Mouse (Mus musculus): ENCODE data around the gene Mier1.

The Mier1 gene

GRCm38 (mm10) chr4:103171256-103171655, 57.1 kb downstream of the Mier1 start:
- DNase-seq: no peak

DNA sequence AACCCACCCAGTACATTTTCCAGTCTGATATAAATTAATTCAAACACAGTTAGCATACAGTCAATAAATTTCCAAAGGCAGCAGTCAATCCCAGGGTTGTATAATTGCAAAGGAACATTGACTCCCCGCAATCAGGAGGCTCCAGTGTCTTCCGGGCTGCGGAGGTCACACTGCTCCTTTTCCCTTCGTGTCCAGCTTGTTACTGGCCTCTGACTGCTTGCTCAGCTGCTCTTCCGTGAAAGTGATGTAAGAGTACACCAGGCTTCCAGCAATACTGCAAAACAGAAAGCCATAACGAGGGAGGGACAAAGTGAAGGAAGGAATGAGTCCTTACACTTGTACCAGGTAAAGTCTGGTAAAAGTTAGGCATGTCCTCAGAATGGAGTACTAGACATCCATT, 59.3 kb downstream of the Mier1 start:
- DNase-seq: no peak

DNA sequence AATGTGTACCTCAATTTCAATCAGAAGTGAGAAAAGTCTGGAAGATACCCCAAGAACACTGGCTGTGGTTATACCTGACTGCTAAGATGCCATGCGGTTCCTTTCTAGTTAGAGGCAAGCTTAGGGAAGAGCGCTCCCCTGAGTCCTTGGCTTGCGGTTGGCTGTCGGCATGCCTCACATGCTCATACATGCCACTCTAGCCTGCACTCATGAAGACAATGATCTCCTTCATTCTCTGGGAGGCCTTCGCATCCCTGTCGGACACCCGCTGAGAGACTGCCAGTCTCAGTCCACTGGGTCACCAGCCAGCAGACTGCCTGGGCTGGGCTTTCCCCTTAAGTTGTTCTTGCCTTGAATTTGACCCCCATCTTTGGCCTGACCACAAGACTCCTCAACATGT, 59.8 kb downstream of the Mier1 start:
- no peak for DNase-seq

DNA sequence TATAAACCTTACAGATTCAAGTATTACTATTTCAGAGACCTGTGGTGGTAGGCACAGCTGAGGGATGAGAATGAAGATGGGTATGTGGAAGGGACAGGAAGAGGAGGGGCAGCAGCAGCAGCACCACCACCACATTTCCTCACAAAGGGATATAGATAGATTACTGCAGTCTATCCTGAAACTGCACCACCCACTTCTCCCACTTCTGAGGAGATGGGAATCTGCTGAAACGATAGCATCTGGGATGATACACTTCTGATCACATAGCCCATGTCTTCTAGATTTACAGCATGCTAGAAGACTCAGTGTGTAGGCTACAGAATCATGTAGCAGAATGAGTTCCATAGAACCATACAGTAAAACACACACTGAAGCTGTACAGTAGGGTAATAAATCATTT, 63.5 kb downstream of the Mier1 start:
- DNase-seq: no peak

- peak; percentile 67 for DNase-seq
These were observed 64.6 kb downstream of the Mier1 start for GRCm38 (mm10) chr4:103178635-103179318.

DNA sequence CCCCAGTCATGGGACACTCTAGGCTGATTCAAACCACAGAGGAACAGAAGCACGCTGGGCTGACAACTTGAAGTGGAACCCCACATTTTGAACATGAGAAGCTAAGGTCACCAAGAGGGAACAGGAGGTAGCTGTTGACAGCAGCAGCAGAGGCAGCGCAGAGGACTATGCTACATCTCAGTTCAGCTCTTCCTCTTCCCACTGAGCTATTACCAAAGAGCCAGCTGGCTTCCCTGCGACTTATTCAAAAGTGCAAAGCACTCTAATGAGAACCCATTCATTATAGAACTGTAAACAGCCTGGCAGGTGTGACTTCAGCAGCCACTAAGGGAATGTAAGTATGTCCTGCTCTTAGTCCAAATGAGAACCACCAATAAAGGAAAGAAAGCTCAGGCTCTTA, 65.4 kb downstream of the Mier1 start:
- DNase-seq: no peak

DNA sequence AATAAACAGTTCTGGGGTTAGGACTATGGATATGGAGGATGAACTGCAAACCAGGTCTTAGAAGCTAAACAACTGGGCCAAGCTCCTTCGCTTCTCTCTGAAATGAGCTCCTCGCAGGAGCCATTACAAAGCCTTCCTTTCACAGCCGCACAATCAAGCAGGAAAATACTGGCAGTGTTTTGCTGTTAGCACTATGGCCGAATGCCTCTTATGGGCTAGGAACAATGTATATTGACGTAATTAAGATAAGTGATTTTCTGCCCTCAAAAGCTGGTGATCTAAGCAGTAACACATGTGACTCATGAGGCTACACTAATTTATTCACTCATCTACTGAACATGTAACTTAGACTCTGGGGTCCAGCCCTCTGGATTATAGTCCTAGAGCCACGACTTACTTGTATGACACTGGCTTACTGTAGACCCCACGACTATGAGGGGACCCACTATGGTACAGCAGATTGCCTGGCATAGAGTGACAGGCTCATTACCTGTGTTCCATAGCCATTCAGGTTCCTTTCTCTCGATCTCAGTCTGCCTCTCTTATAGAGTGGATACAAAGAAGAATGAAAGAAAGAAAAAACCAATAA, 66.2 kb downstream of the Mier1 start:
- no peak for DNase-seq

GRCm38 (mm10) chr4:103188786-103189640, 74.8 kb downstream of the Mier1 start:
- peak; percentile 45 for DNase-seq

DNA sequence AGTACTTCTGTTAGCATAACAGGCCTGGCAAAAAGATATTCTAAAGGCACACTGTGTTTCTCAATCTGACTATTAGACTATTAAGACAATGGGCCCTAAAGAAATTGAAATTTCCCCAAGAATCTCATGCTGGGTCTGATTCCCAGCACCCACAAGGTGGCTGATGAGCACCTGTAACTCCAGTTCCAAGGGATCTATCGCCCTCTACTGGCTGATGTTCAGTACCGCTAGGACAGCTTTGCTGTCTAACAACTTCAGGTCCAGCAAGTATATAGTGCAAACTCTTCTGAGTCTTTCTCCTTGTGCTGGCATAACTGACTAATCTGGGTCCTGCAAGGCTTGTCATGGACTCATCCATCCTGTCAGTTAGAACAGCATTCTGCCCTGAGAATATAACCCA, 78.2 kb downstream of the Mier1 start:
- no peak for DNase-seq

- DNase-seq: no peak
These were observed 83.2 kb downstream of the Mier1 start for GRCm38 (mm10) chr4:103197401-103197800.

- no peak for DNase-seq
These were observed 84.9 kb downstream of the Mier1 start for GRCm38 (mm10) chr4:103199086-103199485.

- no peak for DNase-seq
These were observed 85.9 kb downstream of the Mier1 start for GRCm38 (mm10) chr4:103200046-103200445.

DNA sequence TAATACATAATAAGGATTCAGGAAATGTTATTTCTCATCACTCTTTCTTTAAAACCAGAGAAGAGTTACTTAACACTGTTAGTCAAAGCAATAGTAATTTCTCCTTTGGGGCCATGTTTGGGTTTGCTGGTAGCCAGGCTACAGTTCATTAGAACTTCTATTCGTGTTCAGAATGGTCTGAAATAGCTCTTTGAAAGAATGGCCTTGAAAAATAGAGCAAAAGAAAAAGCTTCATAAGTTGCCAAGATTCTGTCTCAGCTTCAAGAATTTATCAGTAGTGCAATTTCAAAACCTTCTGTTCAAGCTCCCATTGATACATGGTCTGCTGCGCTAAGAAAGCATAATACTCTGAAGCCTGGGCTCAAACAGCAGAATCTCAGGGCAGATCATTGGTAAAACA, 89.5 kb downstream of the Mier1 start:
- DNase-seq: no peak

DNA sequence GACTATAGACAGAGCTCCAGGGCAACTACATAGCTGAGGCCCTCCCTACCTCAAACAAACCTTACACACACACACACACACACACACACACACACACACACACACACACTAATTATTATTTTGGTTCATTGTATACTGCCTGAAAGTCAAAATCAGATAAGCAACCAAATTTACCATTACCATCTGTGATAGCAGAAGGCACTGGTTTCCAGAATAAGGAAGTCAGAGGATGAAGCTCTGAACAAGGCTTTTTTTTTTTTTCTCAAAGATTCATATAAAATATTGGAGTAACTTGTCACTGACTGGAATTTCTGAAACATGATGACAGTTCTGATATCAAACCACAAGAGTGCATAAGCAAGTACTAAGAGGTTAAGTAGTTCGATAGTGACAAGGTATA, 94.4 kb downstream of the Mier1 start:
- no peak for DNase-seq

- DNase-seq: no peak
These were observed 99.8 kb downstream of the Mier1 start for GRCm38 (mm10) chr4:103213859-103214497.

DNA sequence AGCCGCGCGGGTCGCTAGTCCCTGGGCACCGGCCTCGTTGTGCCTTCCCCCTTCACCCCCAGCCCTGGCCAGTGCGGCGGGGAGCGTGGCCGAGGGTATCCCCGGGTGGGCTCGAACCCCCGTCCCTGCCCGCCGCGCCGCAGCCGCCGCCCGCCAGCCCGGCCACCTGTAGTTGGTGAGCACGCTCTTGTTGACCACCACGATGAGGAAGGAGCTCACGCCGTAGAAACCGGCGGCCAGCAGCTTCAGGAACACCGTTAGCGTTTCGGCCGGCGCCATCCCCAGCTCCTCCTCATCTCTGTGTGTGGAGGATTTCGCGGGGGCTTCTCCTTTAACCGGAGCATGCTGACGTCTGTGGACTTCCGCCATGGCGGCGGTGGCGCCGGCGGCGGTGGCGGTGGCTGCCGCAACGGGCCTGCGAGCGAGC, 100.3 kb downstream of the Mier1 start:
- peak; percentile 61 for DNase-seq
